Mouse (Mus musculus): ENCODE measurements at regions not wholly inside any gene's neighbourhood (a gene's known extent, or its start where the extent isn't known, plus 50 kb on each side); places are given as distances from the start of the nearest gene placed in this dataset.

GRCm38 (mm10) chr15:56346111-56346510, 1131.3 kb downstream of the Slc22a22 start:
- TF ChIP-seq CTCF (conservative IDR thresholded peaks at IDR 0.05; ENCODE audit: low read length), result no peak
- no peak for TF ChIP-seq NANOG (IDR thresholded peaks at IDR 0.05; ENCODE audit: borderline replicate concordance, low read length)
